Mouse (Mus musculus) activated CD4-positive, CD25-positive, alpha-beta regulatory T cell (primary cell): ENCODE results near the gene Zfp748. TPM values are rescaled to one million over a fixed set of nuclear protein-coding genes. Genes with fewer than 3 reads are reported as not detected.

Experiments
- polyA plus RNA-seq, 2 experiments: library from polyadenylated mRNA; unstranded; fragments of 100-300 nt; shearing (Covaris generic); gene quantifications; one replicate each; pipeline ENCODE4 v1.2.1; 2017

Gene Zfp748
- 10 to 100 TPM; 15.1 to 17.3 TPM for polyA plus RNA-seq

DNA sequence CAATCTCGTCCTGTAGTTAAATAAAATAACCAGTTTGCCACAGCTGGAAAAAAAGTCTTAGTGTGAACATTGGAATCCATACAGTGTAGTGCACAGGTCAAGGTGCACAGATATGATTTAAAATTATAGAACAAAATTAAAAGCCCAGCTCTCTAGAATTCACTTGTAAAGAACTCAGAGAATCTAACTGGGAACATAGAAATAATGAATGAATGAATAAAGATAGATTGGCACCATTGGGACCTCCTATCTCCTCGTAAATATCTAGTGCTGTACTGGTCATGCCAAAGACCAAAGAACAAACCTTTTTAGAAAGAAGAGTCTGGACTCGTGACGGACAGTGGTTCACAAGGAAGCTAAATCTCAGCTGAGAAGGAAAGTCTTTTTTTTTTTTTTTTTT, at the start of gene Zfp748:
Zfp748 (minus strand) TSS at position 101 of the 400 bp plus-strand sequence.

DNA sequence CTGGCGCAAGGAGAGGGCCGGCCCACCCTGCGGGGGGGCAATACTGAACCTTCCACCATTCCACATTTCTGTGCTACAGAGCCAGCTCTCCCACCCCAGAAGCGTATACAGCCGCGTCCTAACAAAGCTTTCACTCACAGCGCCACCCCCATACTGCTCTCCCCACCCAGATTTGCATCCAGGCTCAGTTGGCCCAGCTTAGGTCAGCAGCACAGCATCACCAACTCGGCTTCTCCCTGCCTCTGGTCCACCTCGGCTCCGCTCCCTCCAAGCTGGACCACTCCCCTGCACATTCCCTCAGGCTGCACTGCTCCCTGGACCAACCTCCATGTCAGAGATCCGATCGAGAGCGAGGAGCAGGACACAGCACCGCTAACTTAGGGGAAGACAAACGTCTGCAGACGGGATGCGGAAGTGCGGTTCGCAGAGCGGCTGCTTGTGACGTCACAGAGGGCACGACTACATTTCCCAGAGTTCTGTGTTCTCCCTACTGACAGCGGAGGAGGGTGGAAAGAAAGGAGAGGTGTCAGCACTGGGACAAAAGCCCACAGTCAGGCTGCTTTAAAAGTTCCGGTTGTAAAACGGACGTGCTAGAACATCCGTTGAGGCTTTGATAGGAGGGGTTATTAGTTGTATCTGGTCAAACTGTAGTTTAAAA, 27.7 kb downstream of the Zfp748 start, which contains the start of the genes Gm26965 and Zfp87:
Gm26965 (minus strand) TSS at position 399 of the 658 bp plus-strand sequence.
Zfp87 (minus strand) TSS at position 425 of the 658 bp plus-strand sequence.

DNA sequence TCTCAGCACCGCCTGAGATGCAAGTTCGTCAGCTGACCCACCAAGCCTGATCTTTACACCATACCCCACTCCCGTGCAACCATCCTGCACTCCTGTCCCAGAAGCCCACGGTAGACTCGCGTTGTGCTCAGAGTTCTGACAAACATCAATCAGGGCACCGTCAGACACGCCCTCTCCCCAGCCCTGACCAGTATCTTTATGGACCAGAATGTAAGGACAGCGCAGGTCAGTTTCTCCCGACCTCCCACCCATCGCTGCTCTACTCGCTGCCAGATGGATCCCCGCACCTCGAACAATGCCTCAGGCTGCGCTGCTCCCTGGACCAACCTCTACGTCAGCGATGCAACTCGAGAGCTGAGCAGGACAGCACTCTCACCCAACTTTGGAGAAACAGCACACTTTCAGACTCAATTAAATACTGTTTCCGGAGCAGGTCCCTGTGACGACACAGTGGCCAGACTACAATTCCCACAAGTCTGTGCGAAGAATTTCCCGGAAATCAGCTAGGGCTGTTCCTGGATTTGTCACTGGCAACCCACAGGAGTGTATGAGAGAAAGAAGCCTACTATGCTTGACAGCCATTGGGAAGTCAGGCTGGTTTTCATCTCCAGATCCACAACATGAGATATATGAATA, 53.4 kb downstream of the Zfp748 start, which contains the start of gene Zfp58:
Zfp58 (minus strand) TSS at position 472 of the 636 bp plus-strand sequence.

Other genes with a start within 250 kb of the Zfp748 start
- gene Zfp457, start 247.3 kb downstream of the Zfp748 start, polyA plus RNA-seq, result under 1 TPM in 1 of 2 experiments, not detected in 1; 0.68 TPM
- 1 to 10 TPM; 5.3 to 5.8 TPM for gene Zfp595, start 221.3 kb downstream of the Zfp748 start, polyA plus RNA-seq
- 1 to 10 TPM; 1.1 to 1.8 TPM for gene Gm28044, start 193.3 kb downstream of the Zfp748 start, polyA plus RNA-seq
- 1 to 10 TPM; 2.5 to 4.7 TPM for gene Zfp953, start 193.2 kb downstream of the Zfp748 start, polyA plus RNA-seq
- 1 to 10 TPM; 1.1 to 1.5 TPM for gene Gm28041, start 178.1 kb downstream of the Zfp748 start, polyA plus RNA-seq
- 1 to 10 TPM; 3.6 to 7.3 TPM for gene Zfp456, start 178.0 kb downstream of the Zfp748 start, polyA plus RNA-seq
- 10 to 100 TPM; 20.7 to 23.9 TPM for gene Zfp429, start 154.0 kb downstream of the Zfp748 start, polyA plus RNA-seq
- gene Zfp459, start 132.4 kb downstream of the Zfp748 start, polyA plus RNA-seq, result 1 to 10 TPM; 4.0 to 6.1 TPM
- 10 to 100 TPM; 10.2 to 15.6 TPM for gene Zfp874a, start 102.2 kb downstream of the Zfp748 start, polyA plus RNA-seq
- gene Zfp874b, start 69.6 kb downstream of the Zfp748 start, polyA plus RNA-seq, result 10 to 100 TPM in 1 of 2 experiments, 1 to 10 TPM in 1; 10.0 to 15.0 TPM
- gene Zfp58, start 53.3 kb downstream of the Zfp748 start, polyA plus RNA-seq, result 10 to 100 TPM; 11.8 to 17.4 TPM
- gene Gm26965, start 27.7 kb downstream of the Zfp748 start, polyA plus RNA-seq, result not detected
- gene Zfp87, start 27.7 kb downstream of the Zfp748 start, polyA plus RNA-seq, result 10 to 100 TPM; 35.4 to 69.7 TPM
- 1 to 10 TPM; 6.4 to 8.2 TPM for gene Zfp729b, start 55.9 kb upstream of the Zfp748 start, polyA plus RNA-seq
- gene Gm49345, start 83.9 kb upstream of the Zfp748 start, polyA plus RNA-seq, result 1 to 10 TPM; 2.9 to 6.0 TPM
- 1 to 10 TPM; 5.0 to 8.2 TPM for gene Zfp729a, start 84.0 kb upstream of the Zfp748 start, polyA plus RNA-seq
- 10 to 100 TPM; 17.8 to 25.1 TPM for gene Zfp738, start 133.2 kb upstream of the Zfp748 start, polyA plus RNA-seq
- 1 to 10 TPM; 7.8 to 9.3 TPM for gene Zfp65, start 175.3 kb upstream of the Zfp748 start, polyA plus RNA-seq
- 1 to 10 TPM; 5.6 to 7.5 TPM for gene Zfp85, start 201.4 kb upstream of the Zfp748 start, polyA plus RNA-seq
- 1 to 10 TPM in 1 of 2 experiments, under 1 TPM in 1; 0.78 to 1.7 TPM for gene Zfp493, start 225.9 kb upstream of the Zfp748 start, polyA plus RNA-seq